Mouse (Mus musculus): ENCODE data around the gene Nucks1. TPM values are rescaled to one million over a fixed set of nuclear protein-coding genes. Genes with fewer than 3 reads are reported as not detected.

The Nucks1 gene
- 52.3 and 57.8 TPM in 2 replicates for polyA plus RNA-seq (2015; fragmentation: Nextera tagmentation; extraction: Ambion mirVana)

DNA sequence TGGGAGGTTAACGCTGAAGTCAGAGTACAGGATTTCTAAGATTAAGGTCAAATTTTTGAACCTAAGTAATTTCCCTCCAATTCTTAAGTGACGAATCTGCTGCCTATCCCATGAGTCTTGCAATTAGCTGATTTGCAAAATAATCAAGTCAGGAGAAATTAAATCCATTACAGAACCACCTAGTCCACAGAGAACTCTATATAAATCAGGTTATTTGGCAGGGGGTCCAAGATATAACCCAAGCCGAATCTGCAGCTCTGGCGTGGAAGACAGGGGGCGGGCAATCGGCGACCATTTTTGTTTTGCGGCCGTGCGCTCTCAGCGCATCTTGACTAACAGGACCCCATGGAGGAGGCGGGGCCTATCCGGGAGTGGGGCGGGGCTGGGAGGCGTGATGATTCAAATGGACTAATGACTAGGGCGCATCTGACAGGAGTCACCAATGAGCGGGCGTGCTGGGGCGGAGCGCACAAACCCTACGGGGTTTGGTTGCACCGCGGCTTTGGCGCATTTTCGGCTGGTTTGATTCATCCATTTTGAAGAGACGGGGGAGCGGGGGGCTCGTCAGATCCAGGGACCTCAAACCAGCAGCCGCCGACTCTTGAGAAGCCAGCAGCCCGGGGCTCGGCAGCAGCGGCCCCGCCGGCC, at the start of gene Nucks1:
Nucks1 (plus strand) TSS at position 534 of the 648 bp plus-strand sequence.
- WGBS, result under 1% methylated on average over 35 of the region's 35 CpGs
- ATAC-seq (ENCODE audit: low read depth), result peak; percentile 99
- Histone ChIP-seq H3K27me3 (peaks cover 21% of the 10 kb centered on the region), H3K4me3 (peak within 1 kb of the TSS; percentile 77), H3K36me3 (no peaks in the 10 kb centered on the region), H3K9ac (peak within 1 kb of the TSS; percentile 95), H3K4me1 (replicated peaks) (peaks cover 24% of the 10 kb centered on the region), H3K4me2 (peak within 1 kb of the TSS; percentile 80), H3K9me3 (no peaks in the 10 kb centered on the region), H3K27ac (replicated peaks) (peak within 1 kb of the TSS; percentile 99)

DNA sequence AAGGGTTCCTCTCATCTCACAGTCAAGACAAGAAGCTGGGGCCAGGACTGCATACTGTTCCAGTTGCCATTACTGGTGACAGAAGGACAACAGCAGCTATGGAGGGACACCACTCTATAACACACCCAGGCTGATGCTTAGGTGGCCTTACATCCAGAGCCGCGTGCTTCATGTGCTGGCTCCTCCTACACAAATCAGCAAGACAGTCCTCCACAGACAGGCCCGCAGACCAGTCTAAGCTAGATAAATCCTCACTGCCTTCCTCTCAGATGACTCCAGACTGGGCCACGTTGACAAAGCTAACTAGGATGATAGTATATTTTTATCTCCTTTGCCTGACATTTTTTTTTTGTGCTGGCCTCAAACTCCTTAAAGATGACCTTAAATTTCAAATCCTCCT, 48.5 kb upstream of the Nucks1 start:
- Histone ChIP-seq H3K4me2 (no peak overlapping the region), H3K4me3 (no peak overlapping the region), H3K36me3 (no peaks in the 10 kb centered on the region), H3K27me3 (no peaks in the 10 kb centered on the region), H3K9ac (no peak overlapping the region), H3K9me3 (no peaks in the 10 kb centered on the region), H3K4me1 (replicated peaks) (no peaks in the 10 kb centered on the region), H3K27ac (replicated peaks) (no peak overlapping the region)
- WGBS, result 80% methylated on average over 4 of the region's 4 CpGs
- ATAC-seq (ENCODE audit: low read depth), result no peak

DNA sequence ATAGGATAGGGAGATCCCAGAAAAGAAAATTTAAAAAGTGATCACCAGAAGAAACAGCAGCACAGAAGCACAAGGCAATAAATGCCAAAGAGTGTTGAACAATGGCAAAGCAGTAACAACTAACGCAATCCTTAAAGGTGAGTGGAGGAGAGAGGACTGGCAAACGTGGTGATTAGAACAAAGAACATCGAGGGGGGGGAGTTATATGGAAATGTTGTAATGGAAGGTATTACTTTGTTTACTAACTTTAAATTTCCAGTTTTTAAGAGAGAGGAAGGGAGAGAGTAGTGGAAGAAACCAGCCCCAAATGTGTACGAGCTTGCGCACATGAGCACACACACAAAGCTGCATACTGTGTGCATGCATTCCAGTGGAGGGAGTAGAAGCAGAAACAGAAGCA, 44.7 kb upstream of the Nucks1 start:
- Histone ChIP-seq H3K27ac (replicated peaks) (no peak overlapping the region), H3K4me2 (no peak overlapping the region), H3K36me3 (no peaks in the 10 kb centered on the region), H3K9me3 (no peaks in the 10 kb centered on the region), H3K27me3 (peaks cover 15% of the 10 kb centered on the region), H3K9ac (no peak overlapping the region), H3K4me1 (replicated peaks) (peaks cover 9% of the 10 kb centered on the region; the same call in 1 of the 2 replicates), H3K4me3 (no peak overlapping the region)
- 73% methylated on average over 5 of the region's 5 CpGs for WGBS
- no peak for ATAC-seq (ENCODE audit: low read depth)

DNA sequence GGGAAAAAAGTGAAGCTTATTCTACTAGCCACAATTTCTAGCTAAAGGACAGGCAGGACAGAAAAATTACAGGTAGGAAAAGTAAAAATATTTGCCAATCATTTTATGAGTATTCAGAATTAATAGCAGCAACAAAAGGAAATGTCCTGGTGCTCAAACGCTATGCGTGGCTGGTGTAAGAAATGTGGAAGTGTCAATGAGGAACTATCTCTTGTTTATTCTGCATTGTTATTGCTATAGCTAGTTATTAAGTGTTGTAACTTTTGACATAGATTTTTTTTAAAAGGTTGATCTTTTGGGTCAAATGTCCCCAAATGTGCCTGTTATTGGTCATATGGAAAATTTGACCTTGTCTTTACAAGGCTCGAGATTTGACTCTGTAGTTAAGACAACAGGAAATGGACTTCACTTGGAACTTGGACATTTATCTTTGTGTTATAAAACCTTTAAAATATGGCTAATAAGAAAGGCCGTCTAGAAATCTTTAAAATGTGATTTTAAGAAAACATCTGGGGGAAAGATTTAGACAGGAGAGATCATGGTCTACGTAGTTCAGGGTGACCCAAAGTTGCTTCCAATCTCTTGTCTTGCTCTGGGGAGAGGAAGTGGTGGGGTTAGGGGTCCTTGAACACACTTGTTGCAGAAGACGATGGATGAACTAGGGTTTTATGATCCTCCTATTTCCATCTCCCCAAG, 43.9 kb upstream of the Nucks1 start:
- H3K9ac ChIP-seq, result no peak overlapping the region
- H3K4me2 ChIP-seq, result peak overlapping the region; percentile 80; the same call in 1 of the 2 replicates
- H3K27me3 ChIP-seq, result peaks cover 15% of the 10 kb centered on the region
- 79% methylated on average over 6 of the region's 6 CpGs for WGBS
- no peaks in the 10 kb centered on the region for H3K9me3 ChIP-seq
- peak; percentile 37; the same call in 1 of the 2 replicates for ATAC-seq (ENCODE audit: low read depth)
- H3K4me1 ChIP-seq (replicated peaks), result peaks cover 9% of the 10 kb centered on the region; the same call in 1 of the 2 replicates
- no peak overlapping the region for H3K27ac ChIP-seq (replicated peaks)
- no peak overlapping the region for H3K4me3 ChIP-seq
- H3K36me3 ChIP-seq, result no peaks in the 10 kb centered on the region

DNA sequence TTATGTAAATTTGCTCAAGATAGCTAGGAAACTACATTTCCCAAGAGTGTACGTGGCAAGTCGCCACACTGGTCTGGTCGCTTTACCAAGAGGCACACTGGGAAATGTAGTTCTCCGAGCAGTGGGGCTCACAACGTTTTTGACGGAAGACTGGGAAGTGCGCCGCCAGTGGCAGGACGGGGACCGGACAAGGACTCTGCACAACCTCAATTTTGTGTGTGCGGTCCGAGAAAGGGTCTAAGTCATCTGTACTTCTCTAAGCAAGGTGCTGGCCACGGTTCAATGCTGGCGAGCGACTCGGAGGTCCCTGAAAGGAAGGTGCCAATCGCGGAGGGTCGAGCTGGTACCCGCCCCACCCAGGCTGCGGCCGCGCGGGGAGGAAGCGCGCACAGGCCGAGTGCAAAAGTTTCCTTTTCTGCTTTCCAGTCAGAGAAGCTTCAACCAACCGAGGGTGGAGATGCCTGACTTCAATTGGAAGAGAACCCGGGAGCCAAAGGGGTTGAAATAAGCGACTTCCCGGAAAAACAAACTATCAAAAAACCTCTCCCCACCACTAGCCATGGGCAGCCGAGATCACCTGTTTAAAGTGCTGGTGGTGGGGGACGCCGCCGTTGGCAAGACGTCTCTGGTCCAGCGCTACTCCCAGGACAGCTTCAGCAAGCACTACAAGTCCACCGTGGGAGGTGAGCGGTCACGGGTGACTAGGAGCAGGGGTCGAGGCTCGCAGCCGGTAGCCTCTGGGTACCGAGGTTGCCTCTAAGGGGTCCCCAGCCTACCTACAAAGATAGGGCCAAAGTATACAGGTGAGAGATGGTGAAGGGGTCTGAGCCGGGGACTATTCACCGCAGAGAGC, 43.0 kb upstream of the Nucks1 start, which contains the start of gene Rab29:
Rab29 (plus strand) TSS at position 132 of the 853 bp plus-strand sequence.
- no peaks in the 10 kb centered on the region for H3K36me3 ChIP-seq
- WGBS, result under 1% methylated on average over 46 of the region's 46 CpGs
- peak within 1 kb of the TSS; percentile 59 for H3K4me3 ChIP-seq
- peak within 1 kb of the TSS; percentile 68 for H3K9ac ChIP-seq
- peak within 1 kb of the TSS; percentile 80 for H3K4me2 ChIP-seq
- no peak within 1 kb of the TSS for H3K27ac ChIP-seq (replicated peaks)
- peak; percentile 98 for ATAC-seq (ENCODE audit: low read depth)
- peaks cover 15% of the 10 kb centered on the region for H3K27me3 ChIP-seq
- H3K4me1 ChIP-seq (replicated peaks), result peaks cover 9% of the 10 kb centered on the region; the same call in 1 of the 2 replicates
- H3K9me3 ChIP-seq, result no peaks in the 10 kb centered on the region

DNA sequence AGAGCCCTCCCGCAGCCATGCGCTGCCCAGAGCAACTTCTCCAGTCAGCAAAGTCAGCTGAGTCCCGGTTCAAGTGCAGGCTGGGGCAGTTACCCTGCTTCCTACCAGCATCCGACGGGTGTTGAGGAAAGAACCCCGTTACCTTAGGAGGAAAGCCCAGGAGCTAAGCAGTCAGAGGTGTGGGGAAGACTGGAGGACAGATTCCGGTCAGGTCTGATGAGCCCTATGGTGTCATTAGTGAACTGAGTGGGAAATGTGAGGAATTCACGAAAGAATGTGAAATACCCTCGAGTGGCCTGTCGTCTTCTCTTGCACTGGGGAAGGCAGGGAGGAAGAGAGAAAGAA, 42.4 kb upstream of the Nucks1 start:
- Histone ChIP-seq H3K27ac (replicated peaks) (no peak overlapping the region), H3K4me3 (peak overlapping the region; percentile 59), H3K9ac (peak overlapping the region; percentile 68), H3K4me1 (replicated peaks) (peaks cover 9% of the 10 kb centered on the region; the same call in 1 of the 2 replicates), H3K4me2 (peak overlapping the region; percentile 80), H3K27me3 (peaks cover 15% of the 10 kb centered on the region), H3K36me3 (no peaks in the 10 kb centered on the region), H3K9me3 (no peaks in the 10 kb centered on the region)
- 33% methylated on average over 10 of the region's 10 CpGs for WGBS
- no peak for ATAC-seq (ENCODE audit: low read depth)

DNA sequence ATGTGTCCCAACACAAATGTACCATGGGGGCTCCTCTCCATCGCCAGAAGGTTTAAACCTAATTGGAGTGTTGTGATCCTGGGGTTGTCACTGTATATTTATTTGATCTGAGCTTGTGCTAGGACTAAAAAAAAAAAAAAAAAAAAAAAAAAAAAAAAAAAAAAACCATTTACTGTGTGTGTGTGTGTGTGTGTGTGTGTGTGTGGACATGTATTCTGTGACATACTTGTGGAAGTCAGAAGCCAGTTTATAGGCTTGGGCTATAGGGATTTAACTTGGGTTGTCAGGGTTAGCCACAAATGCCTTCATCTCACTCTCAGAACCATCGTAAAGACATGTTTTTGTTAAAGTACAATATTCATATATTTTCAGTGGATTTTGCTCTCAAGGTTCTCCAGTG, 40.8 kb upstream of the Nucks1 start:
- Histone ChIP-seq H3K4me3 (no peak overlapping the region), H3K36me3 (no peaks in the 10 kb centered on the region), H3K9me3 (no peaks in the 10 kb centered on the region), H3K27ac (replicated peaks) (no peak overlapping the region), H3K4me1 (replicated peaks) (peaks cover 9% of the 10 kb centered on the region; the same call in 1 of the 2 replicates), H3K9ac (no peak overlapping the region), H3K27me3 (peaks cover 15% of the 10 kb centered on the region), H3K4me2 (no peak overlapping the region)
- WGBS, result 89% methylated on average over 2 of the region's 2 CpGs
- ATAC-seq (ENCODE audit: low read depth), result no peak

DNA sequence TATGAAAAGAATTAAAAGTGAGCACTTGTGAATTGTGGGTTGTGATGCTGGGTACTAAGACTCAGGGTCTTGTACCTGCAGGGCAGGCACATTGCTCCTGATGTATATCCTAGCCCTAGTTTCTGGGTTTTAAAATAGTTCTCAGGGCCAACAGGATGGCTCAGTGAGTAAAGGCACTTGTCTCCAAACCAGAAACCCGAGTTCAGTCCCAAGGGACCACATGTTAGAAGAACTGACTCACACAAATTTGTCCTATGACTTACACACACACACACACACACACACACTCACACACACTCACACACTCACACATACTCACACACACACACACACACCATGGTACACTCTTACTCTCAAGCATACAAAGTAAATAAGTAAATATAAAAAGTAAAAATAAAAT, 37.5 kb upstream of the Nucks1 start:
- Histone ChIP-seq H3K27me3 (peaks cover 9% of the 10 kb centered on the region), H3K4me1 (replicated peaks) (peaks cover 3% of the 10 kb centered on the region; the same call in 1 of the 2 replicates), H3K4me3 (no peak overlapping the region), H3K9ac (no peak overlapping the region), H3K4me2 (no peak overlapping the region), H3K27ac (replicated peaks) (no peak overlapping the region), H3K36me3 (no peaks in the 10 kb centered on the region), H3K9me3 (no peaks in the 10 kb centered on the region)
- WGBS, result 65% methylated on average over 1 of the region's 1 CpGs
- ATAC-seq (ENCODE audit: low read depth), result no peak

DNA sequence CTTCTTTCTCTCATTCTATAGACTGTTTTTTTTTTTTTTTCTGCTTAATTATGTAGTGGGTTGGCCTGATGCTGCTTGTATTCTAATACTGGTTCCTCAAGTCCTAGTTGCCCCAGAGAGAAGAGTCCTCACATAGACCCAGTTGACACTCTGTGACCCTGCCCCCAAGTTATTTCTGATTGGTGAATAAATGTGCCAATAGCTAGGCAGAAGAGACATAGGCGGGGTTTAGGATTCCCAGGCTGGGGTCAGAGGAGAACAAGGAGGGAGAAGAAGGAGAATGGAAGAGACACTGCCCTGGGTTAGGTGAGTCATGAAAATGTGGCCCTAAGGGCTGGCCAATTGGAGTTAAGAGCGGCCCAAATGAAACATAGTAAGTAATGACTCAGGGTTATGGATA, 30.5 kb upstream of the Nucks1 start:
- H3K9me3 ChIP-seq, result no peaks in the 10 kb centered on the region
- H3K4me1 ChIP-seq (replicated peaks), result no peaks in the 10 kb centered on the region
- no peak overlapping the region for H3K27ac ChIP-seq (replicated peaks)
- H3K27me3 ChIP-seq, result no peaks in the 10 kb centered on the region
- WGBS, result 75% methylated on average over 2 of the region's 2 CpGs
- no peak overlapping the region for H3K4me2 ChIP-seq
- H3K36me3 ChIP-seq, result no peaks in the 10 kb centered on the region
- H3K4me3 ChIP-seq, result no peak overlapping the region
- ATAC-seq (ENCODE audit: low read depth), result no peak
- H3K9ac ChIP-seq, result no peak overlapping the region

DNA sequence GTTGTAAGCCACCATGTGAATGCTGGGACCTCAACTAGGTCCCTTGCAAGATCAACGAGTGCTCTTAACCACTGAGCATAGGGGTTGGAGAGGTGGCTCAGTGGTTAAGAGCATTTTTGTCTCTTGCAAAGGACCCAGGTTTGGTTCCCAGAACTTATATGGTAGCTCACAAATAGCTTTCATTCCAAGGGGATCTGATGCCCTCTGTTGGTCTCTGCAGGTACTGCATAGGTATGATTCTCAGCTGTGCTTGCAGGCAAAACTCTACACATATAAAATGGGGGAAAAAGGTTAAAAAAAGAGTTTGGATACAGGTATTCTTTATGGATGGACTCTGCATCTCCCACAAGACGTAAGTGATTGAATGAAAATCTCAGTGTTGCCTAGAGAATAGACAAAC, 27.5 kb upstream of the Nucks1 start:
- no peaks in the 10 kb centered on the region for H3K36me3 ChIP-seq
- 59% methylated on average over 2 of the region's 2 CpGs for WGBS
- ATAC-seq (ENCODE audit: low read depth), result no peak

DNA sequence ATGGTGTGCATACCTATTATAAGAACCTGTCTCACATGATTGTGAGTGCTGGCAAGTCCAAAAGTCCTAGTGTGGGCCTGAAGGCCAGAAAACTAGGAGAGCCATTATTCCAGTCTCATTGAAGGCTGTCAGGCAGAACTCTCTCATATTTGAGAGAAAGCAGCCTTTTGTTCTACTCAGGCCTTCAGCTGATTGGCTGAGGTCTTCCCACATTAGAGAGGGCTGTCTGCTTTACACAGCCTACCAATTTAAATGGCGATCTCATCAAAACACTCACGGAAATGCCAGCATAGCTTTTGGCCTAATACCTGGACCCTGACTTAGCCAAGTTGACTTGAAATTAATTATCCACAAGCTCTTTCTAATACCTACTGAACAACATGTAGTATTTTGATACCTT, 24.2 kb upstream of the Nucks1 start:
- no peak overlapping the region for H3K4me3 ChIP-seq
- H3K9me3 ChIP-seq, result no peaks in the 10 kb centered on the region
- ATAC-seq (ENCODE audit: low read depth), result no peak
- no peak overlapping the region for H3K27ac ChIP-seq (replicated peaks)
- H3K4me1 ChIP-seq (replicated peaks), result no peaks in the 10 kb centered on the region
- no peak overlapping the region for H3K4me2 ChIP-seq
- H3K27me3 ChIP-seq, result no peaks in the 10 kb centered on the region
- no peak overlapping the region for H3K9ac ChIP-seq
- WGBS, result 74% methylated on average over 2 of the region's 2 CpGs
- H3K36me3 ChIP-seq, result no peaks in the 10 kb centered on the region

More for the DNA sequence above, 27.5 kb upstream of the Nucks1 start:
- H3K4me1 ChIP-seq (replicated peaks), result no peaks in the 10 kb centered on the region
- H3K4me2 ChIP-seq, result no peak overlapping the region
- H3K27me3 ChIP-seq, result no peaks in the 10 kb centered on the region
- H3K4me3 ChIP-seq, result no peak overlapping the region
- no peak overlapping the region for H3K9ac ChIP-seq
- H3K27ac ChIP-seq (replicated peaks), result no peak overlapping the region
- no peaks in the 10 kb centered on the region for H3K9me3 ChIP-seq

DNA sequence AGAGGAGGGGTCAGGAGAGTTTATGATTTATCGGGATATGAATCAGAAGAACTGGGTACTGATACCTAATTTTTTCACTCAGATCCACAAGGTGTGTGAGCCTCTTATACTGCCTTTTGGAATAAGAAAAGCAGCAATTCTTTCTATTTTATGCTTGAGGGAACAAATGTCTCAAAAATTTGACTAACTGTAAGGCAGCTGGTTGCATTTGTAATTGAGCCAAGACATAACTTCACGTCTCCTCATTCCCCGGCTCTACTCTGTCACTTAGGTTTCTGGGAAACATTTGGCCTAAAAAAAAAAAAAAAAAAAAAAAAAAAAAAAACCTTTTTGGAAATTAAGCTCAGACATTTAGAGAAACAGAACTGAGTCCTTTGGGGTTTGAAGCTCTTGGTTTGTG, 23.7 kb upstream of the Nucks1 start:
- H3K9me3 ChIP-seq, result no peaks in the 10 kb centered on the region
- H3K27me3 ChIP-seq, result no peaks in the 10 kb centered on the region
- H3K36me3 ChIP-seq, result no peaks in the 10 kb centered on the region
- H3K4me2 ChIP-seq, result no peak overlapping the region
- H3K9ac ChIP-seq, result no peak overlapping the region
- no peaks in the 10 kb centered on the region for H3K4me1 ChIP-seq (replicated peaks)
- no peak overlapping the region for H3K27ac ChIP-seq (replicated peaks)
- H3K4me3 ChIP-seq, result no peak overlapping the region
- 79% methylated on average over 3 of the region's 3 CpGs for WGBS
- no peak for ATAC-seq (ENCODE audit: low read depth)

Data from neural tube, embryonic 13.5 days (tissue).